Mouse (Mus musculus) MEL (cell line): ENCODE measurements around the gene Siae. TPM values are rescaled to one million over a fixed set of nuclear protein-coding genes. Genes with fewer than 3 reads are reported as not detected.

Experiments
- DNase-seq: peaks from one replicate; pipeline ENCODE4 v3.0.0; 2011; ENCODE audit warnings: low read depth, low spot score
- H3K27ac ChIP-seq: 2 replicates; pipeline ENCODE4 v1.5.1; 2012; ENCODE audit warnings: low read depth, mild to moderate bottlenecking, control low read depth, low read length, moderate library complexity; ENCODE audit not compliant: control insufficient read depth
- H3K27me3 ChIP-seq, 2 experiments: fragments of 150-350 bp in 1 of 2; sonication (generic) in 1 of 2; 2 replicates each; pipeline ENCODE4 v1.6.1; 2012; ENCODE audit warnings: low read length in 2 of 2, mild to moderate bottlenecking in 2 of 2, improper control_type of control experiment in 1 of 2, moderate library complexity in 1 of 2; ENCODE audit not compliant: insufficient read depth in 2 of 2, control insufficient read depth in 1 of 2
- H3K36me3 ChIP-seq, 2 experiments: 2 replicates each; pipeline ENCODE4 v1.6.1; 2012 to 2014; ENCODE audit warnings: low read length in 2 of 2, improper control_type of control experiment in 1 of 2, inconsistent platforms in 1 of 2, mild to moderate bottlenecking in 1 of 2; ENCODE audit not compliant: insufficient read depth in 2 of 2, control insufficient read depth in 1 of 2
- H3K4me1 ChIP-seq, 2 experiments: fragments of 150-350 bp in 1 of 2; sonication (generic) in 1 of 2; 2 replicates each; pipeline ENCODE4 v1.6.1; 2012; ENCODE audit warnings: low read length in 2 of 2, improper control_type of control experiment in 1 of 2, mild to moderate bottlenecking in 1 of 2; ENCODE audit not compliant: insufficient read depth in 2 of 2, control insufficient read depth in 1 of 2
- H3K4me3 ChIP-seq, 2 experiments: fragments of 150-350 bp in 1 of 2; sonication (generic) in 1 of 2; 2 replicates each; pipeline ENCODE4 v1.5.1; 2012; ENCODE audit warnings: low read depth in 2 of 2, low read length in 2 of 2, mild to moderate bottlenecking in 2 of 2, moderate library complexity in 2 of 2, control low read depth in 1 of 2, improper control_type of control experiment in 1 of 2; ENCODE audit not compliant: control insufficient read depth in 1 of 2, insufficient read depth in 1 of 2
- H3K79me2 ChIP-seq: 2 replicates; pipeline ENCODE4 v1.6.1; 2012; ENCODE audit warnings: mild to moderate bottlenecking, low read length, moderate library complexity; ENCODE audit not compliant: control insufficient read depth, poor library complexity, insufficient read depth
- H3K9ac ChIP-seq: 2 replicates; pipeline ENCODE4 v1.6.1; 2012; ENCODE audit warnings: low read depth, mild to moderate bottlenecking, control low read depth, low read length, moderate library complexity; ENCODE audit not compliant: control insufficient read depth, poor library complexity, severe bottlenecking
- H3K9me3 ChIP-seq: fragments of 150-350 bp; sonication (generic); replicated peaks from 2 replicates; pipeline ENCODE4 v1.6.1; 2012; ENCODE audit warnings: mild to moderate bottlenecking, low read length, improper control_type of control experiment, moderate library complexity; ENCODE audit not compliant: insufficient read depth
- BHLHE40 ChIP-seq: IDR thresholded peaks from 2 replicates; pipeline ENCODE4 v1.6.1; 2012; ENCODE audit warnings: low read depth, mild to moderate bottlenecking, inconsistent platforms, low read length, improper control_type of control experiment, borderline replicate concordance
- CHD1 ChIP-seq: IDR thresholded peaks from 2 replicates; pipeline ENCODE4 v1.6.1; 2012; ENCODE audit warnings: low read depth, mild to moderate bottlenecking, inconsistent platforms, low read length, improper control_type of control experiment
- CTCF ChIP-seq, 3 experiments: IDR thresholded peaks in 2 of 3; conservative IDR thresholded peaks in 1 of 3; 2 replicates each; pipeline ENCODE4 v1.5.1; 2011 to 2012; ENCODE audit warnings: low read length in 3 of 3, low read depth in 2 of 3, mild to moderate bottlenecking in 2 of 3, improper control_type of control experiment in 1 of 3, inconsistent platforms in 1 of 3, mixed read lengths in 1 of 3, moderate library complexity in 1 of 3; ENCODE audit not compliant: control insufficient read depth in 1 of 3, insufficient read depth in 1 of 3, poor library complexity in 1 of 3, severe bottlenecking in 1 of 3
- E2F4 ChIP-seq: IDR thresholded peaks from 2 replicates; pipeline ENCODE4 v1.6.1; 2011; ENCODE audit warnings: low read depth, low read length, improper control_type of control experiment, borderline replicate concordance
- ELF1 ChIP-seq: IDR thresholded peaks from 2 replicates; pipeline ENCODE4 v1.6.1; 2014; ENCODE audit warnings: low read depth, mild to moderate bottlenecking, inconsistent platforms, low read length, improper control_type of control experiment, moderate library complexity
- EP300 ChIP-seq, 2 experiments: IDR thresholded peaks; 2 replicates each; pipeline ENCODE4 v1.6.1; 2011; ENCODE audit warnings: improper control_type of control experiment in 2 of 2, low read length in 2 of 2, low read depth in 1 of 2, mild to moderate bottlenecking in 1 of 2
- GABPA ChIP-seq: IDR thresholded peaks from 2 replicates; pipeline ENCODE4 v1.6.1; 2012; ENCODE audit warnings: low read depth, mild to moderate bottlenecking, inconsistent platforms, low read length, improper control_type of control experiment, moderate library complexity
- GATA1 ChIP-seq: IDR thresholded peaks from 2 replicates; pipeline ENCODE4 v1.6.1; 2011; ENCODE audit warnings: low read depth, low read length, improper control_type of control experiment
- JUND ChIP-seq: IDR thresholded peaks from 2 replicates; pipeline ENCODE4 v1.6.1; 2011; ENCODE audit warnings: low read depth, mild to moderate bottlenecking, improper control_type of control experiment, low read length
- KAT2A ChIP-seq: conservative IDR thresholded peaks from 2 replicates; pipeline ENCODE4 v1.6.1; 2012; ENCODE audit warnings: low read depth, low read length, improper control_type of control experiment, inconsistent platforms
- MAFK ChIP-seq: IDR thresholded peaks from 2 replicates; pipeline ENCODE4 v1.6.1; 2011; ENCODE audit warnings: low read depth, mild to moderate bottlenecking, low read length, improper control_type of control experiment, borderline replicate concordance
- MAZ ChIP-seq: IDR thresholded peaks from 2 replicates; pipeline ENCODE4 v1.6.1; 2012; ENCODE audit warnings: low read depth, mild to moderate bottlenecking, inconsistent platforms, low read length, improper control_type of control experiment
- MXI1 ChIP-seq: IDR thresholded peaks from 2 replicates; pipeline ENCODE4 v1.6.1; 2011; ENCODE audit warnings: mild to moderate bottlenecking, low read depth, low read length, improper control_type of control experiment
- MYC ChIP-seq: IDR thresholded peaks from 2 replicates; pipeline ENCODE4 v1.6.1; 2011; ENCODE audit warnings: low read depth, mild to moderate bottlenecking, low read length, improper control_type of control experiment, moderate library complexity
- NELFE ChIP-seq: IDR thresholded peaks from 2 replicates; pipeline ENCODE4 v1.6.1; 2011; ENCODE audit warnings: low read depth, low read length, improper control_type of control experiment
- NRF1 ChIP-seq: IDR thresholded peaks from 2 replicates; pipeline ENCODE4 v1.6.1; 2014; ENCODE audit warnings: low read depth, mild to moderate bottlenecking, inconsistent platforms, low read length, improper control_type of control experiment, moderate library complexity; ENCODE audit not compliant: poor library complexity, insufficient read depth, severe bottlenecking
- POLR2A ChIP-seq, 2 experiments: IDR thresholded peaks; 2 replicates each; pipeline ENCODE4 v1.6.1; 2011 to 2012; ENCODE audit warnings: low read length in 2 of 2, mild to moderate bottlenecking in 2 of 2, control low read depth in 1 of 2, improper control_type of control experiment in 1 of 2, low read depth in 1 of 2, moderate library complexity in 1 of 2; ENCODE audit not compliant: control insufficient read depth in 1 of 2, insufficient read depth in 1 of 2, poor library complexity in 1 of 2
- POLR2AphosphoS2 ChIP-seq: IDR thresholded peaks from 2 replicates; pipeline ENCODE4 v1.6.1; 2011; ENCODE audit warnings: low read length, improper control_type of control experiment
- RCOR1 ChIP-seq: IDR thresholded peaks from 2 replicates; pipeline ENCODE4 v1.6.1; 2012; ENCODE audit warnings: low read depth, mild to moderate bottlenecking, inconsistent platforms, low read length, improper control_type of control experiment
- SMC3 ChIP-seq: IDR thresholded peaks from 2 replicates; pipeline ENCODE4 v1.6.1; 2011; ENCODE audit warnings: low read depth, low read length, improper control_type of control experiment
- TBP ChIP-seq: IDR thresholded peaks from 2 replicates; pipeline ENCODE4 v1.8.0; 2011; ENCODE audit warnings: low read depth, low read length, improper control_type of control experiment
- TCF12 ChIP-seq: IDR thresholded peaks from 2 replicates; pipeline ENCODE4 v1.6.1; 2014; ENCODE audit warnings: low read depth, mild to moderate bottlenecking, inconsistent platforms, low read length, improper control_type of control experiment, moderate library complexity
- UBTF ChIP-seq: IDR thresholded peaks from 2 replicates; pipeline ENCODE4 v1.6.1; 2012; ENCODE audit warnings: low read depth, mild to moderate bottlenecking, inconsistent platforms, low read length, improper control_type of control experiment, moderate library complexity, borderline replicate concordance; ENCODE audit not compliant: insufficient read depth
- USF1 ChIP-seq: IDR thresholded peaks from 2 replicates; pipeline ENCODE4 v1.6.1; 2014; ENCODE audit warnings: low read depth, mild to moderate bottlenecking, inconsistent platforms, low read length, improper control_type of control experiment, moderate library complexity
- USF2 ChIP-seq, 2 experiments: IDR thresholded peaks; 2 replicates each; pipeline ENCODE4 v1.6.1; 2011 to 2012; ENCODE audit warnings: improper control_type of control experiment in 2 of 2, low read length in 2 of 2, borderline replicate concordance in 1 of 2, inconsistent platforms in 1 of 2, low read depth in 1 of 2, mild to moderate bottlenecking in 1 of 2; ENCODE audit not compliant: insufficient read depth in 1 of 2
- ZKSCAN1 ChIP-seq: IDR thresholded peaks from 2 replicates; pipeline ENCODE4 v1.6.1; 2012; ENCODE audit warnings: low read depth, mild to moderate bottlenecking, inconsistent platforms, low read length, improper control_type of control experiment, moderate library complexity
- ZMIZ1 ChIP-seq: IDR thresholded peaks from 2 replicates; pipeline ENCODE4 v1.6.1; 2012; ENCODE audit warnings: low read depth, mild to moderate bottlenecking, inconsistent platforms, low read length, improper control_type of control experiment, moderate library complexity
- ZNF384 ChIP-seq: IDR thresholded peaks from 2 replicates; pipeline ENCODE4 v1.6.1; 2012; ENCODE audit warnings: low read depth, mild to moderate bottlenecking, inconsistent platforms, low read length, improper control_type of control experiment
- polyA plus RNA-seq, 2 experiments: library from polyadenylated mRNA; stranded (reverse) in 1 of 2; unstranded in 1 of 2; fragments of >175 nt in 1 of 2; fragments of >200 nt in 1 of 2; gene quantifications; 2 replicates each; pipeline versions ENCODE4 v1.2.1 to v1.2.4; 2012; ENCODE audit warnings: low replicate concordance in 2 of 2, low read depth in 1 of 2; ENCODE audit not compliant: insufficient read length in 2 of 2, insufficient read depth in 1 of 2, missing spikeins in 1 of 2
- total RNA-seq: library from RNA; depleted of rRNA; stranded (reverse); fragments of 300-350 nt; gene quantifications from 2 replicates; pipeline ENCODE4 v1.2.3, GENCODE M21; 2012

The Siae gene
- total and polyA plus RNA-seq, 3 experiments = 4.9 to 9.2 TPM; not detected in 1

DNA sequence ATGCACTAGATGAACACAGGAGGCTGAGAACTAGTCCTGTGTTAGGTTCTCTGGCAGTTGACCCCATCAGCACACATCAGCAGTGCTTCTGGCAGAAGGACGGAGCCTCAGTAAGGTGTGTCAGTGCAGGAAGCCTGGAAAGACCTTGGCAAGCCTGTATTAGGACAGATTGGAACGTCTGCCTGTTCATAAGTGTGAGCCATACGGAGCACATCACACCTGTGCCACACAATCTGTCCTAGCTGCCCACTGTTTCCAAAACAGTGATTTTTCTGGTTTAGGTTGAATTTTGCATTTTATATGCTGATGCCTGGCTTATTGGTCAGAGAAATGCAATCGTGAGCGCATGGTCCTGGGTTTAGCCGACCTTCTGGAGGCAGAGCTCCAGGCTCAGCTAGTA, 65.8 kb downstream of the Siae start:
- TF ChIP-seq MAFK (no peak), JUND (no peak), TCF12 (no peak), UBTF (no peak), POLR2AphosphoS2 (no peak), ZMIZ1 (no peak), ZKSCAN1 (no peak), MAZ (no peak), TBP (no peak), USF2 (IDR thresholded peaks at IDR 0.05; ENCODE audit: borderline replicate concordance in 1 of 2, insufficient read depth in 1 of 2, low read depth in 1 of 2, low read length in 2 of 2) (no peak), ZNF384 (no peak), BHLHE40 (no peak), ELF1 (no peak), GATA1 (no peak), POLR2A (IDR thresholded peaks at IDR 0.05; ENCODE audit: control insufficient read depth in 1 of 2, insufficient read depth in 1 of 2, low read depth in 1 of 2, low read length in 2 of 2, poor library complexity in 1 of 2) (no peak), MYC (no peak), GABPA (no peak), E2F4 (no peak), MXI1 (no peak), CTCF (IDR thresholded peaks at IDR 0.05 in 2 of 3, conservative IDR thresholded peaks at IDR 0.05 in 1 of 3; ENCODE audit: control insufficient read depth in 1 of 3, insufficient read depth in 1 of 3, low read depth in 2 of 3, low read length in 3 of 3, poor library complexity in 1 of 3, severe bottlenecking in 1 of 3) (no peak)
- TF ChIP-seq, all 39 proteins: peak for 0
- Histone ChIP-seq H3K27ac (no peak overlapping the region), H3K9ac (no peak overlapping the region), H3K4me3 (no peak overlapping the region), H3K9me3 (no peaks in the 10 kb centered on the region), H3K27me3 (no peaks in the 10 kb centered on the region), H3K4me1 (0 out of 4 replicates have a peak, but pooled peaks cover 0 to under 1% of the 10 kb centered on the region in 2 experiments), H3K36me3 (peaks cover 0 to 4% of the 10 kb centered on the region in 2 experiments; a peak in 2 of 4 replicates), H3K79me2 (no peaks in the 10 kb centered on the region)
- DNase-seq = no peak

DNA sequence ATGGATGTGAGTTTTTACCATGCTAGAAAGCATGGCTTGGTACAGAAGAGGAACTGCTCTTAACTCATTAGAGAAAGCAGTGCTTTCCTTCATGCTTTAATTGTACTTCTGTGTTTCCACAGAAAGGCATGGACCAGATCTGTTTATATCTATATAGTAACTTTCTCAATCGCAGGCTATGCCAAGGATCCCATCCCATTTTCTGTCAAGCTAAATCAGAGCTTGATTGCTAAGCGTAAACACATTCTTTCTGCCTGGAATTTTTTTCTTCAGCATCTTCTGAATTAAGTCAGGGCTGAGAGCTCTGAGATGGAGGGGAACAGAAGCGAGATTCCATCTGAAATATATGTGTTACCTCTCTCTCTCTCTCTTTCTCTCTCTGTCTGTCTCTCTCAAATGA, 68.5 kb downstream of the Siae start:
- H3K79me2 ChIP-seq = no peaks in the 10 kb centered on the region
- no peaks in the 10 kb centered on the region for H3K27me3 ChIP-seq
- H3K4me3 ChIP-seq = no peak overlapping the region
- H3K27ac ChIP-seq = no peak overlapping the region
- no peaks in the 10 kb centered on the region for H3K36me3 ChIP-seq
- no peak overlapping the region for H3K9ac ChIP-seq
- H3K9me3 ChIP-seq = no peaks in the 10 kb centered on the region
- no peaks in the 10 kb centered on the region for H3K4me1 ChIP-seq
- no peak for TF ChIP-seq GABPA
- no peak for TF ChIP-seq CHD1
- no peak for TF ChIP-seq RCOR1
- no peak for TF ChIP-seq EP300 (IDR thresholded peaks at IDR 0.05; ENCODE audit: low read depth in 1 of 2, low read length in 2 of 2)
- TF ChIP-seq USF1 = no peak
- TF ChIP-seq ZMIZ1 = no peak
- no peak for TF ChIP-seq MXI1
- TF ChIP-seq CTCF (IDR thresholded peaks at IDR 0.05 in 2 of 3, conservative IDR thresholded peaks at IDR 0.05 in 1 of 3; ENCODE audit: control insufficient read depth in 1 of 3, insufficient read depth in 1 of 3, low read depth in 2 of 3, low read length in 3 of 3, poor library complexity in 1 of 3, severe bottlenecking in 1 of 3) = no peak
- TF ChIP-seq TCF12 = no peak
- TF ChIP-seq NRF1 = no peak
- TF ChIP-seq MYC = no peak
- TF ChIP-seq JUND = no peak
- TF ChIP-seq ZKSCAN1 = no peak
- no peak for TF ChIP-seq ELF1
- no peak for TF ChIP-seq KAT2A
- no peak for TF ChIP-seq BHLHE40
- TF ChIP-seq SMC3 = no peak
- no peak for TF ChIP-seq NELFE
- DNase-seq = no peak
